Mouse (Mus musculus) heart, adult 11 months (tissue): ENCODE results near the gene Doxl2.

Experiments
- DNase-seq: peaks from one replicate; pipeline ENCODE4 v3.0.0; 2022

Gene Doxl2

DNA sequence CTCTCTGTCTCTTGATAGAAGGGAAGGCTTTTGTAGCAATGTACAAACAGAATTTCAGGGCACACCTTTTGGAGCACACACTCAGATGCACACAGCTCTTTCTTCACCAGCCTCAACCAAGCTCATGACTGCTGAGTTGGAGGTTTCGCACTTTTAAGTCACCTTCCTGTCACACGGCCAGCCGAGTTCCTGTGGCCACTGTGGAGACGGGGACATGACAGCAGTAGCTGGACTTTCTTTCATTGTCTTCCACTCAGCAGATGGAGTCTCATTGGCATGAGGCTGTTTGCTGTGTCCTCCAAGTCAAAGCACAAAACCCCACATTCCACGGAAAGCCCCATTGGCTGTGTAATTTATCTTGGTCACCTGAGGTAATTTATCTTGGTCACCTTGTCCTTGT, 36.4 kb downstream of the Doxl2 start:
- DNase-seq, result peak; percentile 53

DNA sequence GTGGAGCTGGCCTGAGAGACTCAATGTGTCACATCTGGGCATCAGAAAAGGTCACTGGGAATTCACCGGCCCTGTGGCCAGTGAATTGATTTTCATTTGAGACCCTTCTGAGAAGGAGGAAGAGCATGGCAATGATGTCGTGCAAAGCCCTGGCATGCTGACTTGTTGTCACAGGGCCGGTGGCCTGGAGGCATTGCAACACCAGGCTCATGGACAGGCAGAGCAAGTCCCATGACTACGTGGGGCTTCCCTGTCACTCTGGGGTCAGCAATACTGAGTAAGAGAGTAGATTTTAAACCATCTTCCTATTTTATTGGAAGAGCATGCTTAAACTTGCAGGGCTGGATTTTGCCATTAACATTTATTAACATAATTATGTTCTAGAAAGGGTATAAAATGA, 38.3 kb downstream of the Doxl2 start:
- no peak for DNase-seq

DNA sequence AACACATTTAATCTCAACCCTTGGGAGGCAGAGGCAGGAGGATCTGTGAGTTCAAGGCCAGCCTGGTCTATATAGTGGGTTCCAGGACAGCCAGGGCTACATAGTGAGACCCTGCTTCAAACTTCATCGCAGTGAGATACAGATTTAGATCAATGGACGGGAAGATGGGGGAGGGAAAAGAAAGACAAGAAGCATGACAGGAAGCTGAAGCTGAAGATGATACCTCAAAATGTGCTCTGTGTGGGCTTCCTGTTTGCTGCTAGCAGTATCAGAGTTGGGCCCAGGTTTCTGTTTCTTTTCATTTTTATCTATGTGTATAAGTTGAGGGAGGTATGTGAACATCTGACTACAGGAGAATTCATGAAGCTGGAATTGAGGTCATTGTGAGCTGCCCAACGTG, 38.7 kb downstream of the Doxl2 start:
- DNase-seq, result peak; percentile 30

DNA sequence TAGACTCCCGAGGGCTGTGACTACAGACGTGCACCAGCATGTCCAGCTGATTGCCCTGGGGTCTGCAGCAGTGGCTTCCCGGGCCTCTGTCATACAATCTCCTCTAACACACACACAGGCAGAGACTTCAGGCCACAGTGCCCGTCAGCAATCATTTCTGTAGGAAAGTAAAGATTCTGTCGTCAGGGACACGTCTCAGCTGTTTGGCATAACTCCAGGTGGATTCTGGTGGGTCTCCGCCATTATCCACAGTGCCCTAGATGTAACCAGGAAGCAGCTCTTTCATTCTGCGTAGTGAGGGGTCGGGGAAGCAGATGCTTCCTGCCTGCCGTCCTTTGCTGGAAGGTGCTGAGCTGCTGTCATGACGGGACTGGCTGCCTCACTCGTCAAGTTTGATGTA, 42.4 kb downstream of the Doxl2 start:
- peak; percentile 22 for DNase-seq

DNA sequence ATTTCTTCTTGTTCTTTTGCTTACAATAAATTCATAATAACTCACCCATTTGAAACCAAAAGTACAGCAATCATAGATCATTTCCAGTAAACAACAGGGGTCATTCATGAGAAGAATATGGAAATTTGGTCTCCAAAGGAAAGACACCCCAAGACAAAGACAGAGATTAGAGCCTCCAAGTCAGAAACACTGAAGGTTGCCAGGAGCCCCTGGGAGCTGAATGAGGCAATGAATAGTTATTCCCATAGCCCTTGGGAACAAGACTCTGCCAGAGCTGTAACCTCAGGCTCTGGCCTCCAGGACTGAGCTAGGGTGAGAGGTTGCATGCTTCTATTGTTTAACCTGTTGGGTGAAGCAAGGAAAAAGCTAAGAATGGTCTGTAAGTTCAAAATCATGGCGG, 44.6 kb downstream of the Doxl2 start:
- peak; percentile 72 for DNase-seq

DNA sequence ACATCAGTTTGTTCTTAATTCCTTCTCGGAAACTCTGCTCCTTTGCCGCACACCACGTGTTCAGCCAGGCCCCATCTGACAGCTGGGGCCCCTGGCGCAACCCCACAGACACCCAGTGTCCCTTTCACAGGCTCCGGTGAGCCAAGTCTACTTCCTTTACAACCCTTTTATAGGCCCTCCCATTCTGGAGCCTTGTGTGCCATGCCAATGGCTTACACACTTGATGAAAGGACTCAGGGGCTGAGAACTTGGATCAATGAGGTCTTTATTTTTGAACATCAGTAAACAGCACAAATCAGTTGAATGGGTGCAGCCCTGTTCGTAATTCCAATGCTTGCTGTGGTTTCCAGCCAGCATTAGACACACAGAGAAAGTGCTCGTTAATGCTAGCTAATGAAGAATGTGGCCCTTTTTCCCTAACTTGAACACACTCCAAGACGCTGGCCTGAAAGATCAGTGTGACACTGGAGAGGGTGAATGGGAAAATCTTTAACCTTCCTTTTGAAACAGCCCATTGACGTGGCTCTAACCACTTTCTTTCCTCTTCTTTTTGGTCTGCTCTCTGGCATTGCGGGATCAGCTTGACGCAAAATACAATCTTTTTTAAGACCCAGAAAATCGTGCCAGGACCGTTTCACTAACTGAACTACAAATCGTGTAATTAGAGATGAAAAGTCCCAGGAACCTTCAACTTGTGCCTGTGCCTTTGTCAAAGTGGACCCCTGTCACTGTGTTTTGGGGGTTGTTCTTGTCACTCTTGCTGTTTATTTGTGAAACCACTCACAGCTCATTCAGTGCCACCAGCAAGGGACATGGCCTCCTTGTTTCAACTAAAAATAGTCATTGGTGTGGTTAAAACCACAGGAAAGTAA, 46.6 kb downstream of the Doxl2 start:
- DNase-seq, result peak; percentile 72

DNA sequence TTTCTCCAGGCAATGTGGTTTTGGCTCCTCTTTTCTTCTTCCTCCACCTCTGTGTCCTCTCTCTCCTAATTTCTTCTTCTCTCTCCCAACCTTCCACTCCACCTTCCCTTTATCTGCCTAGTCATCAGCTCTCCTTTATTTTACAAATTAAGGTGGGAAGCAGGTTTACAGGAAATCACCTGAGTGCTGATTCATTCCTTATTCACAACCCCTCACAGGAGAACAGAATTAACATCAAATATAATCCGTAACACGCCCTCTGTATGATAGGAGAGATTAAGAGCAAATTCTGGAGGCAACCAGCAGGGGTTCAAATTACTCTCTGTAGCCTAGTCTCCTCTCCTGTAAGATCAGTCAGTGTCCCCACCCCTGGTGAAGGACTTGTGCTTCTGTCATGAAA, 47.6 kb downstream of the Doxl2 start:
- DNase-seq, result peak; percentile 44

DNA sequence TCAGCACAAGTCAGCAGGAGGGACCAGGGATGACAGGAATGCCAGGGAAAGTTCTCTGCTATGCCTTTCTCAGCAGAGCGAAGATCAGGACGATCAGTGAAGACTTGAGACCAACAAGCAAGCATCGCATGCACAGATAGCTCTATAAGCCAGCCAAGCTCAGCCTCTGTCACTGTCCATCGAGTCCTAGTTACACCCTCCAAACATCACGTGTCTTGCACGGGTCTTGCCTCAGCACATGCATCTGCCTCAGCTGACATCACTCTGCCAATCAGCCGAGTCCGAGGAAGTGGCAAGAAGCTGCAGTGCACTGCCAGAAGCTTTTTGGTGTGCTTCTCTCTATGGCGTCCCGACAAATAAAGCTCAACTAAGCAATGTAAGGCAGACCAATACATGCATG, 48.6 kb downstream of the Doxl2 start:
- DNase-seq, result peak; percentile 35

DNA sequence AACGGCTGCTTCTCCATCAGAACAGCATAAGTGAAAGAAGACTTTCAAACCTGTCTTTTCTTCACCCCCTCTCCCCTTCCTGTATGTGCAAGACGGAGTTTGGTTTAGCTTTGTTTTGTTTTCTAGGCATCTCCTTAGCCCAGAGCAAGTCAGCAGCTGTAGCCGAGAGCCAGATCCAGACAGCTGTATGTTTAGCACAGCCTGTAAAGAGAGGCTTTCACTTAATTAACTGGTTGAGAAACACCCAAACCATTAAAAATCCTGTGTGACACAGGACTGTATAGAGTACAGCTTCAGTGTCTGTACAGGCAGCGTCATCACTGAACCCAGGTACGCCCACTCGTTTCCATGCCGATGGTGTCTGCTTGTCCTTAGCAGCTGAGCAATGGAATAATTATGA, 50.5 kb downstream of the Doxl2 start:
- no peak for DNase-seq

DNA sequence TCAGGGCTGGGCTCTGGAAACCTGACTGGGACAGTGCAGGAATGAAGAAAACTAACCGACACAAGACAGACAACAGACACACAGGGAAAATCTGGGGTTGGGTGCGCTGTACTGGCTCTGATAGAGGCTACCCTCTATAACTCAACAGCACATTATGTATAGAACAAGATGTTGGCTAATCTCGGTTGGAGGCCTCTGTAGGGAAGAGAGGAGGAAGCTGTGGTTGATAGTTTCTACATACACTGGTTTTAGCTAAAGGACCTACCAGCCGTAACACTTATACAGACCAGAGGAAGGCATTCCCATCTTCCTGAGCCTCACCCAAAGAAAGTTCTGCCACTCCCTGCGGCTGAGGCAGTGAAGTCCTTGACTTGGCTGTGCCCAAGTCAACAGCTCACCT, 51.7 kb downstream of the Doxl2 start:
- DNase-seq, result peak; percentile 49

DNA sequence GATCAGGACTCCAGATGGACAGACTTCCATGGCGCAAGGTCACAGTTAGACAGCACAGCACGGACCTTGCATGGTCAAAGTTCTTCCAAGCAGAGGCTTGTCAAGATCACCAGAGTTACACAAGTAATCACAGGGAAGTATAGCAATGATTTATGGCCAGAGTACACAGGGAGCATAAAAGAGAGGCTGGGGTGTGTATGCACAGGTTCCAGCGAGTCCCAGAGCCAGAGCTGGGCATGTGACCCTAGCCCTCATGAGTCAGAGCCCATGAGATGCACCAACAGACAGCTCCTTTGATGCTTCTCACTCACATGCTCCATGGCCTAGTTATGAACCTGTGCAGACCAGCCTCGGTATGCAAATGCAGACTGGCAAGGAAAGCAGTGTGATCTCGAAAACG, 53.3 kb downstream of the Doxl2 start:
- DNase-seq, result peak; percentile 82
